Mouse (Mus musculus): Measurements from ENCODE around the gene Tnip1.

GRCm38 (mm10) chr11:54878893-54879292 lies 83.8 kb downstream of the Tnip1 start:
- TF ChIP-seq E2F4 (IDR thresholded peaks at IDR 0.05; ENCODE audit: insufficient replicate concordance, low read depth, low read length): no peak
- TF ChIP-seq HCFC1 (IDR thresholded peaks at IDR 0.05; ENCODE audit: low read depth, low read length): no peak
- TF ChIP-seq MXI1 (IDR thresholded peaks at IDR 0.05; ENCODE audit: low read depth, low read length): no peak
- no peak for TF ChIP-seq TBP (conservative IDR thresholded peaks at IDR 0.05; ENCODE audit: low read depth, low read length)
- no peak for TF ChIP-seq BHLHE40 (IDR thresholded peaks at IDR 0.05; ENCODE audit: low read depth, low read length)
